Mouse (Mus musculus) forebrain, postnatal 0 days (tissue): ENCODE data around the gene Mrtfb. TPM values are rescaled to one million over a fixed set of nuclear protein-coding genes. Genes with fewer than 3 reads are reported as not detected.
A peak's percentile ranks its signal among the peaks of the same experiment; 100 is the strongest.
"Not testable (repeated sequence)": the region's sequence is repeated elsewhere in the genome, so short reads cannot be mapped to it uniquely, and the experiment has no call there.

Experiments
- ATAC-seq: fragments of 200-750 bp; cut with Nextera tagmentation; 2 replicates; pipeline ENCODE4 v1.8.0; 2017; ENCODE audit warnings: mild to moderate bottlenecking, moderate library complexity
- DNase-seq: peaks from one replicate; pipeline ENCODE4 v3.0.0-alpha.2; 2015
- H3K27ac ChIP-seq: fragments of 300-500 bp; sonication (generic); 2 replicates; pipeline ENCODE4 v1.5.1; 2014; ENCODE audit warnings: low read depth, mild to moderate bottlenecking, antibody characterized with exemption, low read length, moderate library complexity, mixed read lengths
- H3K27me3 ChIP-seq: fragments of 300-500 bp; sonication (generic); 2 replicates; pipeline ENCODE4 v1.6.1; 2014; ENCODE audit warnings: mild to moderate bottlenecking, low read length, mixed read lengths; ENCODE audit not compliant: insufficient read depth
- H3K36me3 ChIP-seq: fragments of 300-500 bp; sonication (generic); 2 replicates; pipeline ENCODE4 v1.6.1; 2014; ENCODE audit warnings: mild to moderate bottlenecking, moderate library complexity; ENCODE audit not compliant: insufficient read depth
- H3K4me1 ChIP-seq: fragments of 300-500 bp; sonication (generic); 2 replicates; pipeline ENCODE4 v1.6.1; 2014; ENCODE audit warnings: antibody characterized with exemption; ENCODE audit not compliant: insufficient read depth
- H3K4me2 ChIP-seq: fragments of 300-500 bp; sonication (generic); 2 replicates; pipeline ENCODE4 v1.6.1; 2014; ENCODE audit warnings: low read depth, mild to moderate bottlenecking, moderate library complexity
- H3K4me3 ChIP-seq: fragments of 300-500 bp; sonication (generic); 2 replicates; pipeline ENCODE4 v1.5.1; 2014; ENCODE audit warnings: low read depth, low read length, mixed read lengths
- H3K9ac ChIP-seq: fragments of 300-500 bp; sonication (generic); 2 replicates; pipeline ENCODE4 v1.6.1; 2014; ENCODE audit warnings: mild to moderate bottlenecking
- H3K9me3 ChIP-seq: fragments of 300-500 bp; sonication (generic); 2 replicates; pipeline ENCODE4 v1.6.1; 2016; ENCODE audit warnings: low read length
- CTCF ChIP-seq: sonication (generic); IDR thresholded peaks from 2 replicates; pipeline ENCODE4 v1.5.1; 2016; ENCODE audit warnings: antibody characterized with exemption, control low read depth, low read depth
- WGBS: fragments of 180-500 bp; shearing (Covaris S2); extraction: QIAGEN DNeasy Blood & Tissue Kit; methylation state at CpG from one replicate; pipeline ENCODE4 v1.1.7; 2014; 5-methylcytosine and 5-hydroxymethylcytosine counted together
- polyA plus RNA-seq: library from polyadenylated mRNA; unstranded; fragments of >200 nt; fragmentation: Nextera tagmentation; extraction: Ambion mirVana; gene quantifications from 2 replicates; pipeline ENCODE4 v1.2.1, GENCODE M21; 2015
- total RNA-seq: library from RNA; depleted of rRNA; stranded (reverse); fragments of >200 nt; gene quantifications from 2 replicates; pipeline ENCODE4 v1.2.3, GENCODE M21; 2014

Mrtfb gene
- total and polyA plus RNA-seq, 2 experiments from 2014 or later, result 21.9 to 32.3 TPM

DNA sequence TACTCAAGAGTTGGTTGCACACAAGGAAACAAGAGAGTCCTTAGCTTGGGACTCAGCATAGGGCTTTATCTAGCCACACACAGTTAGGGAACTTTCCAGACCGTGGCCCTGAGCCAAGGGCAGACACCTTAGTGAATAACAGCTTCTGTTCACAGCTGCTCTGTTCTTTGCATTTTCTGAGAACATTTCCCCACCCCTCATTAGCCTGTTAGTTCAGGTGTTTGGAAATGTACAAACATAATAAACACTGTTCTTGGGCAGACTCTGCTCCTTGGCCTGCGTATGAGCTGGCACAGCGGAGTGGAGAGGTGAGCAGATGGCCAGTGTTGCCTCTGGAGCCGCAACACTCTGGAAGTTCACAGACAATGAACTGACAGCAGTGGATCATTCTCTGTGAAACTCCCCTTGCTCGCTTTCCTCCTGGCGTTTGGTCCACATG, 74.0 kb downstream of the Mrtfb start:
- H3K36me3 ChIP-seq, result peaks cover 9% of the 10 kb centered on the region
- H3K9me3 ChIP-seq, result no peaks in the 10 kb centered on the region
- no peak for TF ChIP-seq CTCF
- WGBS, result 49% methylated on average over 6 of the region's 6 CpGs
- H3K4me1 ChIP-seq, result no peaks in the 10 kb centered on the region
- no peak overlapping the region for H3K4me2 ChIP-seq
- no peak overlapping the region for H3K9ac ChIP-seq
- H3K27me3 ChIP-seq, result no peaks in the 10 kb centered on the region
- no peak for DNase-seq
- H3K4me3 ChIP-seq, result no peak overlapping the region
- no peak for ATAC-seq
- H3K27ac ChIP-seq, result no peak overlapping the region

DNA sequence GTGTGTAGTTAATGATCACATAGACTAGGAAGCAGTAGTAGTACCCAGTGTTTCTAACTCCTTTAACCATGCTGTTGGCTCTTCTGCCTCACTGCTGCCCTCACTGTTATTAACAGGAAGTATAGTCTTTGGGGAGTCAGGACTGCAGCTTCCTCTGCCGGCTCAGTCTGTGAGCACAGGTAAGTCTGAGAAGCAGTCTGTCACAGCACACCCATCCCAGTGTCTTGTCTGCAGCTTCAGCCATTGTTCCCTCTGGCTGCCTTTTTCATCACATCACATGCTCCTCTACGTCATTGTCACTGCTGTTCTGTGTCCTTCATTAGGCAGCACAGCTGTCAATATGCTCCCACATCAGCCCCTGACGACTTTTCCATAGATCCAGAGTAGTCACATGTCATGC, 75.6 kb downstream of the Mrtfb start:
- no peak overlapping the region for H3K4me3 ChIP-seq
- H3K4me1 ChIP-seq, result no peaks in the 10 kb centered on the region
- TF ChIP-seq CTCF, result peak; percentile 35
- 0 out of 2 replicates have a peak overlapping the region, but pooled peaks have one; percentile 4 for H3K27ac ChIP-seq
- no peaks in the 10 kb centered on the region for H3K27me3 ChIP-seq
- no peak overlapping the region for H3K9ac ChIP-seq
- H3K36me3 ChIP-seq, result peaks cover 4% of the 10 kb centered on the region; the same call in 1 of the 2 replicates
- ATAC-seq, result peak; percentile 54; the same call in 1 of the 2 replicates
- no peaks in the 10 kb centered on the region for H3K9me3 ChIP-seq
- peak; percentile 7 for DNase-seq
- WGBS, result 57% methylated on average over 3 of the region's 3 CpGs
- no peak overlapping the region for H3K4me2 ChIP-seq

- ATAC-seq, result no peak
- H3K36me3 ChIP-seq, result no peaks in the 10 kb centered on the region
Observed at GRCm38 (mm10) chr16:13332536-13332935, 76.3 kb downstream of the Mrtfb start.

DNA sequence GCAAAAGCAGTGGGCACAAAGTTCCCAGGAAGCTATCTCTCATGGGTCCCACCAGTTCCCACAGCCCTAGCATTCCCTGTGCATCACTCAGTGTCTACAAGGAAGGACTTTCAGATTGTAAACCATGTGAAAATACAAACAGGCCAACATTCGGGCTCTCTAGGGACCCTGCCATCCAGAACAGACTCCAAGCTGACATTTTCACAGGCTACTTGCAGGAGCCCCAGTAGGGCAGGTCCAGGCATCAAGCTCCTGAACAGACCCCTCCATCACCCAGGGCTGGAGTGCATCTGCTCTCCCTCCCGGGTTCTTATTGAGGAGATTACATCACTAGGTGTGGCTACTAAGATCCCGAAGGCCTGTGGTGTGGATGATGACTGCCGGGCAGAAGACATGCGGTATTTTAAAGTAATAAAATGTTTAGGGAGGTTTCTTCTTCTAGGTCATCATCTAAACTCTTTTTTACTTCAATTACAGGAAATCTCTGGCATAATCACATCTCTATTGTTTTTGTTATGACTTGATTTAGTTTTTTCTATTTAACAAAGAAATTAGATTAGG, 77.6 kb downstream of the Mrtfb start:
- Histone ChIP-seq H3K4me2 (no peak overlapping the region), H3K27me3 (no peaks in the 10 kb centered on the region), H3K9ac (no peak overlapping the region), H3K27ac (no peak overlapping the region), H3K36me3 (no peaks in the 10 kb centered on the region), H3K4me1 (no peaks in the 10 kb centered on the region), H3K9me3 (no peaks in the 10 kb centered on the region), H3K4me3 (no peak overlapping the region)
- no peak for ATAC-seq
- no peak for TF ChIP-seq CTCF
- no peak for DNase-seq
- 91% methylated on average over 5 of the region's 5 CpGs for WGBS

More at GRCm38 (mm10) chr16:13332536-13332935, 76.3 kb downstream of the Mrtfb start:
- Histone ChIP-seq H3K4me1 (no peaks in the 10 kb centered on the region), H3K4me3 (no peak overlapping the region), H3K9ac (no peak overlapping the region), H3K4me2 (no peak overlapping the region), H3K27ac (no peak overlapping the region), H3K27me3 (no peaks in the 10 kb centered on the region), H3K9me3 (no peaks in the 10 kb centered on the region)
- WGBS, result 90% methylated on average over 2 of the region's 2 CpGs
- TF ChIP-seq CTCF, result no peak
- DNase-seq, result no peak

DNA sequence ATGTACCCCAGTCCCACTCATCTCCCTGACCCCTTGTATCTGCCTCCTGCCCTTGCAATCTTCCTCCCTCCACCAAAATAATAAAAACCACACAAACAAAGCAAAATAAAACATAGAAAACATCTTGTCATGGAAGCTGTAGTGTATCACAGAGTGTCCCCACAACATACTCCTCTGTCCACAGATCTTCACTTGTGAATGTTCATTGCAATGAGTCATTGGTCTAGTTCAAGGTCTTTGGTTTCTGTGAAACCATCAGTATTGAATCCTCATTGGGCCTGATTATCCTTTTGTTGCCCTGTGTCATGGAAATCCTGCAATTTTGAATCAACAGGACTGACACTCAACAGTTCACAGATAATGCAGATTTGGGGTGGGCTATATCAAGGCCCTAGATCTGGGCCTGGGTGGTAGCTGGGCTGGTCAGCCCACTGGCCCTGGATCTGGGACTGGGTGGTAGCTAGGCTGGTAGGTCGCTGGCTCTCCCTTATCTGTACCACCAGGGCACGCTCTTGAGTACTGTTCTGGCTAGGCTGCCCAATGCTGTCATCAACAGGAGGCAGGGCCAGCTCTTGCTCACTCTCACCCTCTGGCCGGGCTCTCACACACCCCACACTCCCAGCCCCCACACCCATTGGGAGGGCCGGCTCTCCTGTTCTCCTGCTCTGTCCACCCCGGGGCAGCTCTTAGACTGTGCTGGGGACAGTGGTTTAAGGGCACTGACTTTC, 80.4 kb downstream of the Mrtfb start:
- no peak for TF ChIP-seq CTCF
- ATAC-seq, result no peak
- no peak overlapping the region for H3K4me3 ChIP-seq

DNA sequence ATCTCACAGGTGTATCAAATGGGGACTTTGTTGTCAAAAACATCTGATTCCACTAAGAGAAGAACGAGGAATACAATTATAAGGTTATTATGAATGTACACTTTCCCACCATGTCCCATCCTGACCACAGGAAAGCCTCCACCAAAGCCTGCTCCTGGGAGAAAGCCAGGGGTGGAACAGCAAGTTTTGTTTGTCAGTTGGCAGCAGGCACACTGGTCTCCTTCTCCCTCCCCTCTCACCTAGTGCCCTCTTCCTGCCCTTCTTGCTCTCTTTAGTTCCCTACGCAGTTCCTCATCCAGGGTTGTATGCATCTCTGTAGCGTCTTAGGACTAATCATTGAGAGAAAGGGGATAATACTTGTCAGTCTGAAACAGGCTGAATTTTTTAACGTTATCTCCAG, 81.8 kb downstream of the Mrtfb start:
- Histone ChIP-seq H3K4me1 (no peaks in the 10 kb centered on the region), H3K27me3 (no peaks in the 10 kb centered on the region), H3K4me3 (no peak overlapping the region), H3K36me3 (no peaks in the 10 kb centered on the region), H3K4me2 (no peak overlapping the region), H3K27ac (no peak overlapping the region), H3K9me3 (no peaks in the 10 kb centered on the region), H3K9ac (no peak overlapping the region)
- no peak for TF ChIP-seq CTCF
- DNase-seq, result no peak
- no peak for ATAC-seq
- WGBS, result 80% methylated on average over 4 of the region's 4 CpGs

More for the DNA sequence above, 80.4 kb downstream of the Mrtfb start:
- no peak overlapping the region for H3K27ac ChIP-seq
- H3K27me3 ChIP-seq, result no peaks in the 10 kb centered on the region
- H3K9me3 ChIP-seq, result no peaks in the 10 kb centered on the region
- H3K4me1 ChIP-seq, result no peaks in the 10 kb centered on the region
- 87% methylated on average over 5 of the region's 5 CpGs for WGBS
- H3K4me2 ChIP-seq, result no peak overlapping the region
- H3K9ac ChIP-seq, result no peak overlapping the region
- no peak for DNase-seq
- no peaks in the 10 kb centered on the region for H3K36me3 ChIP-seq

DNA sequence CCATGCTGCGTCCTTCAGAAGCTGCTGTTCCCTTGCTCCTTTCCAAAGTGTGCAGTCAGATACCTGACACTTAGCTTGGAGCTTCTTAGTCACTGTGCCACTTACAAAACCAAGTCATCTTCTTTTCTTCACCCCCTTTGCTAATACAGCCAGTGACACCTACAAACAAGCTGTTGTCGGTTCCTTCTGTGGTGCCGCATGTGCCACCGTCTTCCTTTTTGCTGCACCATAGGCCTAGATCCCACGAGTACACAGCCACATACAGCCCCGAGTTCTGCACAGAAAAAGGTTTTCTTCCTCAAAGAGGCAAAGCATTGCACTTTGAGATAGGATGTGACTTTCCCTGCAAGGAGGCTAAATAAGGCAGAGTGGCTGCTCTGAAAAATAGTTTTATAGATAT, 83.2 kb downstream of the Mrtfb start:
- no peak overlapping the region for H3K4me3 ChIP-seq
- WGBS, result 84% methylated on average over 6 of the region's 6 CpGs
- no peak overlapping the region for H3K27ac ChIP-seq
- no peaks in the 10 kb centered on the region for H3K36me3 ChIP-seq
- H3K4me1 ChIP-seq, result no peaks in the 10 kb centered on the region
- no peak for TF ChIP-seq CTCF
- H3K9ac ChIP-seq, result no peak overlapping the region
- H3K27me3 ChIP-seq, result no peaks in the 10 kb centered on the region
- H3K9me3 ChIP-seq, result no peaks in the 10 kb centered on the region
- no peak overlapping the region for H3K4me2 ChIP-seq
- ATAC-seq (no peak), DNase-seq (no peak)

DNA sequence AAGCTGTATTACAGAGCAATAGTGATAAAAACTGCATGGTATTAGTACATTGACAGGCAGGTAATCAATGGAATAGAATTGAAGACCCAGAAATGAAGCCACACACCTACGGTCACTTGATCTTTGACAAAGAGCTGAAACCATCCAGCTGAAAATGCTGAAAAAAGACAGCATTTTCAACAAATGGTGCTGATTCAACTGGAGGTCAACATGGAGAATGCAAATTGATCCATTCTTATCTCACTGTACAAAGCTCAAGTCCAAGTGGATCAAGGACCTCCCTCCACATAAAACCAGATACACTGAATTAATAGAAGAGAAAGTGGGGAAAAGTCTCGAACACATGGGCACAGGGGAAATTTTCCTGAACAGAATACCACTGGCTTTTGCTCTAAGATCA, 89.5 kb downstream of the Mrtfb start:
- not testable (repeated sequence) for H3K36me3 ChIP-seq, H3K27me3 ChIP-seq, H3K4me2 ChIP-seq, H3K9ac ChIP-seq, ATAC-seq, H3K9me3 ChIP-seq, H3K27ac ChIP-seq, H3K4me3 ChIP-seq, H3K4me1 ChIP-seq, DNase-seq
- 95% methylated on average over 2 of the region's 2 CpGs for WGBS
